Mouse (Mus musculus): ENCODE measurements around the gene Epo. TPM values are rescaled to one million over a fixed set of nuclear protein-coding genes. Genes with fewer than 3 reads are reported as not detected.

Gene Epo
- not detected in 2 replicates for polyA plus RNA-seq (2015; fragmentation: Nextera tagmentation; extraction: Ambion mirVana)

DNA sequence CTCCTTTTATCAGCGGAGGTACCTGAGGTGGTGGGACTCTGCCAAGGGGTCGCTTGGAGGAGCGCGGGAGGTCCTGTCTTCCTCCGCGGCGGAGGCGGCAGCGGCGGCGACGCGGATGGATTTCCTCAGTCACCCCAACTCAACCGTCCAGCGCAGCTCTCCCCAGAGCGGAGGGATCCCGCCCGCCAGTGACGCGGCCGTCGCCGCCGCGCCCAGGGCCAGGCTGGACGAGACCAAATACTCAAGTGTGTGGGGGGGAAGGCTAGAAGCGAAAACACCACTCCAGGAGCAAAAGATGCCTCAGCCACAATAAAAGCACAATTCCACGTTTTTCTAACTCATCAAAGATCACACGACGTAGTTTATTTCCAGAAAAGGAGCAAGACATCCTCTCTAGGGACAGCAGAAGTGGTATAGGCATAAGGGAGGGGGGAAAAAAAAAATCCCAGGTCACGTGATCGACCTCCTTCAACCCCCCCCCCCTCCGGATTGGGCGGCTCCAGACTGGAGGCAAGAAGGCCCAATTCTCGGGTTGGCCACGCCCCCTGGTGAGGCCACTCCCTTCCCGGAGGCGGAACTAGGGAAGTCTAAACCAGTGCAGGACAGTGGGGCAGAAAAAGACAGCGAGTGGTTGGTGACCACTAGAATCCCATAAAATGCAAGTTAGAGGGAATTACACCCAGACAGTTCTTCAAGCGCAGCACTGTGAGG is at the start of gene Epo, which contains the start of gene Gnb2:
Gene Epo, minus strand, starts transcription at position 126 of the 711 bp plus-strand sequence.
Gene Gnb2, minus strand, starts transcription at position 394 of the 711 bp plus-strand sequence.

DNA sequence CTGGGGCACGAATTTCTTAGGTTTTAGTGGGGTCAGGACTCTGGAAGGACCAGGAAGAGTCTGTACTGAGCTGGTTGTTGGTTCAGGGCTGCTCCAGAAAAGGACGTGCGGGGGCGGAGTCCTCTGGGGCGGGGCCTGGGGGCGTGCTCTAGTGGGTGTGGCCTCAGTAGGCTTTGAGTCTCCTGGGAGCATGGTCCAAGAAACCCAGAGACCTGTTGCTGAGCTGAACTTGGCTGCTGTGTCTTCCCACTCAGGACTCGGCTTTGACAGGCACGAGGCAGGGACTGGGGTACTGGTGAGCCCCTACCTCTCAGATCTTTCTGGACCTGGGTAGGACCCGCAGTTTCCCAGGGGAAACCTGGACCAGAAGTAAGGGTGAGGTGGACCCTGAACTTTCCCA is 36.6 kb upstream of the Epo start, which contains the start of gene Tfr2:
Gene Tfr2, plus strand, starts transcription at position 176 of the 400 bp plus-strand sequence.

DNA sequence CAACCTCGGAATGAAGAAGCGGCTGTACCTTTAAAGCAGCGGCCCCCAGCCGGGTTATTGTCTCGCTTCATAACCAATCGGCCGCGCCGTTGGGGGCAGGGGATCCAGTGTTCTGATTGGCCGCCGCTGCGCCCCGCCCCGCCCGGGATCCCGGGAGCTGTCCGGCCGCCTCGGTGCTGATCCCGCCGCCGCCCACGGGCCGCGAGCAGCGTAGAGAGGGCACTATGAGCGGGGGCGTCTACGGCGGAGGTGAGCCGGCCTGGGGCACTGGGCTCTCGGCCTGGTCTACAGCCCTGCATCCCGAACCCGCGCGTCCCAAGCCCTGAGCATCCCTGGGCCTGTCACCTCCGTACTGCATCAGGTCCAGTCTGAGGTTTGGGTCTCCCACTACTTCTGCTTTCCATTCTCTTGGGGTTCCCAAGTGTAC is 20.4 kb upstream of the Epo start, which contains the start of gene Actl6b:
Gene Actl6b, plus strand, starts transcription at position 107 of the 427 bp plus-strand sequence.

DNA sequence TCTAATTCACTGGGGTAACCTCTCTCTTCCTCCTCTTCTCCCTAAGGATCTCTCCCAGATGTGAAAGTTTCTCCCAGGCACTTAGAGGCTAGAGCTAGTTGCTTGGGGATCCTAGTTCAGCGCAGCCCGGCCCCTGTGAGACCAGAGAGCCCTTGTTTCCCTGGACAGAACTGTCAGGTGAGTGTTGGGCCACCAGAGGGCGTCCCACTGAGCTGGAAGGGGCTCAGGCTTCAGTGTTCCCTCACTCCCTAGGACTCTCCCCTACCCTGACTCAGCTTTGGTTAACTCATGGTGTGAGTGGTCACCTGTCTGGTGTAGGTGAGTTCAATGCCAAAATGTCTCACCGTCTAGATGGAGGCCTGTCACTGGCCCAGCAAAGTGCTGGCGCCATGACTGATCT is 14.6 kb downstream of the Epo start, which contains the start of gene Gigyf1:
Gene Gigyf1, plus strand, starts transcription at position 113 of the 400 bp plus-strand sequence.

DNA sequence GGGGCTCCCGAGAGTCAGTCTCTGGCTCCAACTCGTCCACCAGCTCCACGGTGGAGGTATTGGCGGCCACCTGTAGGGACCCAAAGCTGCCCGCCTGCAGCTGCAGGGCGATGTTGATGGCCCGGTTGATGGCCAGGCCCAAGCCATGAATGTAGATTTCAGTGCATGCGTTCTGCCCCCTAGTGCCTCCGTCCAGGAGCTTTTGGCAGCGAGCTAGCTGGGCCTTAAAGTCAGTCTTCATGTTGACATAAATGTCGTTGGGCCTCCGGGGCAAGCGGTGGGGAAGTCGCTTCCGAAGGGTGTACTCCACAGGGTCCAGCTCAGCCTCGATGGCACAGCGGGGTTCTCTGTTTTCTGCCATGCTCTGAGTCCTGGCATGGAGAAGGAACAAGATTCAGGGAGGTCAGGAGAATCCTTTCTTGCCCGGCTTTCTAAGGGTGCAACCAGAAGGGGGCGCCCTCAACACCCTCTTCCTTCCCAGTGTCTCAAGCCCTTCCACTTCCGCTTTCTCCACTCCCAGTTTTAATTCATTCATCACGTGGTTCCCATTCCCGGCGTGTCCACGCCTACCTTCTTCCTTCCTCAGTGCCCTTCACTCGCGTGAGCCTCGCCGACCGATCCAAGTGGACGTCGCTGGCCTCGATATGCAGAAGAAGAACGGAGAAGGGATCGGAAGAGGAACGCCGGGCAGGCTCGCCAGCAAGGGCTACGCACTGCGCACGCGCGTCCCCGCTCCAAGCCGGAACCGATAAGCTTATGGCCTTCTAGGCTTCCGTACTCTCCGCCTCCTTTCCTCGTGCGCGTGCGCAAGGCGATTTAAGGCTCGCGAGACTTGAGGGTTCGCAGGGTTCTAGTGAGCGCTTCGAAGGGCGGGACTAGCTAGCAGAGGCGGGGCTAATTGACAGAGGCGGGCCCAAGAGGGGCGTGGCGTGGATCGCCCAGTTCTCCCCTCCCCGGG is 31.1 kb downstream of the Epo start, which contains the start of gene Pop7:
Gene Pop7, minus strand, starts transcription at position 810 of the 958 bp plus-strand sequence.

GRCm38 (mm10) chr5:137476964-137477363 is 56.1 kb downstream of the Epo start, which contains the start of gene Zan:
TSS of gene Zan (minus strand) at chr5:137477064.

Small RNA genes within 50 kb of the gene (microRNA-seq; reads per million reads assigned to microRNA genes)
- gene Mir6418 (ENCODE audit: borderline replicate concordance, insufficient number of aligned reads), result 1.1 reads per million

Other genes starting within 250 kb of the Epo start
- 14.4 and 46.3 TPM in 2 replicates for gene Ache, start 245.7 kb downstream of the Epo start, polyA plus RNA-seq (2015; fragmentation: Nextera tagmentation; extraction: Ambion mirVana)
- 12.2 and 13.2 TPM in 2 replicates for gene Ufsp1, start 238.6 kb downstream of the Epo start, polyA plus RNA-seq (2015; fragmentation: Nextera tagmentation; extraction: Ambion mirVana)
- 34.8 and 46.7 TPM in 2 replicates for gene Srrt, start 225.6 kb downstream of the Epo start, polyA plus RNA-seq (2015; fragmentation: Nextera tagmentation; extraction: Ambion mirVana)
- gene Trip6, start 218.8 kb downstream of the Epo start, polyA plus RNA-seq (2015; fragmentation: Nextera tagmentation; extraction: Ambion mirVana), result 45.2 and 45.4 TPM in 2 replicates
- 7.2 and 11.1 TPM in 2 replicates for gene Slc12a9, start 199.6 kb downstream of the Epo start, polyA plus RNA-seq (2015; fragmentation: Nextera tagmentation; extraction: Ambion mirVana)
- gene Ephb4, start 183.1 kb downstream of the Epo start, polyA plus RNA-seq (2015; fragmentation: Nextera tagmentation; extraction: Ambion mirVana), result 21.9 and 24.9 TPM in 2 replicates
- gene Zan, start 56.2 kb downstream of the Epo start, polyA plus RNA-seq (2015; fragmentation: Nextera tagmentation; extraction: Ambion mirVana), result 0.07 and 0.11 TPM in 2 replicates
- 37.0 and 47.6 TPM in 2 replicates for gene Pop7, start 30.7 kb downstream of the Epo start, polyA plus RNA-seq (2015; fragmentation: Nextera tagmentation; extraction: Ambion mirVana)
- gene Gigyf1, start 14.7 kb downstream of the Epo start, polyA plus RNA-seq (2015; fragmentation: Nextera tagmentation; extraction: Ambion mirVana), result 7.4 and 11.0 TPM in 2 replicates
- gene Gnb2, start 268 bp upstream of the Epo start, polyA plus RNA-seq (2015; fragmentation: Nextera tagmentation; extraction: Ambion mirVana), result 376 and 471 TPM in 2 replicates
- gene Actl6b, start 20.3 kb upstream of the Epo start, polyA plus RNA-seq (2015; fragmentation: Nextera tagmentation; extraction: Ambion mirVana), result 12.9 and 24.4 TPM in 2 replicates
- 5.8 and 6.5 TPM in 2 replicates for gene Tfr2, start 36.6 kb upstream of the Epo start, polyA plus RNA-seq (2015; fragmentation: Nextera tagmentation; extraction: Ambion mirVana)
- gene Mospd3, start 67.8 kb upstream of the Epo start, polyA plus RNA-seq (2015; fragmentation: Nextera tagmentation; extraction: Ambion mirVana), result 47.4 and 59.0 TPM in 2 replicates
- gene Pcolce, start 80.5 kb upstream of the Epo start, polyA plus RNA-seq (2015; fragmentation: Nextera tagmentation; extraction: Ambion mirVana), result 331 and 534 TPM in 2 replicates
- gene Fbxo24, start 95.8 kb upstream of the Epo start, polyA plus RNA-seq (2015; fragmentation: Nextera tagmentation; extraction: Ambion mirVana), result 0.40 and 0.71 TPM in 2 replicates
- 27.2 and 31.5 TPM in 2 replicates for gene Lrch4, start 95.9 kb upstream of the Epo start, polyA plus RNA-seq (2015; fragmentation: Nextera tagmentation; extraction: Ambion mirVana)
- gene Gm20605, start 95.9 kb upstream of the Epo start, polyA plus RNA-seq (2015; fragmentation: Nextera tagmentation; extraction: Ambion mirVana), result 3.2 and 3.4 TPM in 2 replicates
- 2.9 and 5.4 TPM in 2 replicates for gene Sap25, start 108.1 kb upstream of the Epo start, polyA plus RNA-seq (2015; fragmentation: Nextera tagmentation; extraction: Ambion mirVana)
- gene Irs3, start 112.5 kb upstream of the Epo start, polyA plus RNA-seq (2015; fragmentation: Nextera tagmentation; extraction: Ambion mirVana), result 0.38 and 0.50 TPM in 2 replicates
- 14.8 and 23.8 TPM in 2 replicates for gene Agfg2, start 151.5 kb upstream of the Epo start, polyA plus RNA-seq (2015; fragmentation: Nextera tagmentation; extraction: Ambion mirVana)
- gene Nyap1, start 208.4 kb upstream of the Epo start, polyA plus RNA-seq (2015; fragmentation: Nextera tagmentation; extraction: Ambion mirVana), result 3.8 and 6.3 TPM in 2 replicates
- gene Tsc22d4, start 212.5 kb upstream of the Epo start, polyA plus RNA-seq (2015; fragmentation: Nextera tagmentation; extraction: Ambion mirVana), result 93.4 and 119 TPM in 2 replicates
- 46.4 and 54.3 TPM in 2 replicates for gene Ppp1r35, start 245.6 kb upstream of the Epo start, polyA plus RNA-seq (2015; fragmentation: Nextera tagmentation; extraction: Ambion mirVana)

Data from adrenal gland, postnatal 0 days (tissue).